Mouse (Mus musculus) CD8-positive naive resting alpha-beta T cell, adult 2 months (primary cell): Measurements from ENCODE around the gene Cdk18.

Experiments used
- DNase-seq, 2 experiments: peaks; one replicate each; pipeline ENCODE4 v3.0.0; 2022; ENCODE audit warnings: low read depth in 2 of 2, low spot score in 2 of 2

Gene Cdk18

GRCm38 (mm10) chr1:132150817-132151601 is 11.5 kb upstream of the Cdk18 start:
- DNase-seq, result no peak

DNA sequence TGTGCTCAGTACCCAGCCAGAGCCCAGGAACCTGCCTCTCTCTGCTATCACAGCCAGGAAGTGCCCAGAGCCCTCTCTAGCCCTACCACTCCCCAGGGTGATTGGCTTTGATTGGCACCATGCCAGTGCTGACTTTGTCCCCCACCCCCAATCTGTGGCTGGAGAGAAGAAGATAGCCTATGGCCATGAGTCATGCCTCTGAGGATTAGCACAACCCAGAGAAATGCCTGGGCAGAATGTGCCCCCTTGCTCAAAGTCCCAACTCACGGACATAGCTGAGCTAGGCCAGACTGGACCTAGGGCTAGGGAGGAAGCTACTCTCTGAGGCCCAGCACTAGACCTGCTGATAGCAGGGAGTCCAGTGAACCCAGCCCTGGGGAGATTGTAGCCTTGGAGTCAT is 10.7 kb upstream of the Cdk18 start:
- no peak for DNase-seq

DNA sequence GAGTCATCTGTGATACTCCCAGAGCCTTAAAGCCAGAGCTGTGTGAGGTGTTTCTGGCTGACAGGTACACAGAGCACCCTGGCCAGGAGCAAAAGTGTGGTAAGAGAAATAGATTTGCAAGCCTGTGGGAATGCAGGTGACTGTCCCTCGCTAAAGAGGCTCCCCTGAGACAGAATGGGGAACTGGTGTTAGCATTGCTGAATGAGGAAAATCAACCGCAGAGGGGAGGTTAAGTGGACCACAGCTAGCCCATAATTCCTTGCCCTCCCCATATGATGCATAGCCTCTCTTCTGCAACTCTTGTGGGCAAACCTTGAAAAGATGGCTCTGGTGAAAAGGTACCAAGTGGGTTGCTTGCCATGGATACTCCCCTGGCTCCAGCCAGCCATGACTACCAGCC is 9.9 kb upstream of the Cdk18 start:
- DNase-seq, result no peak

GRCm38 (mm10) chr1:132145973-132146685 is 6.6 kb upstream of the Cdk18 start:
- DNase-seq, result no peak

- DNase-seq, result no peak
Measured at GRCm38 (mm10) chr1:132144837-132145236, 5.4 kb upstream of the Cdk18 start.

GRCm38 (mm10) chr1:132144223-132144622 is 4.7 kb upstream of the Cdk18 start:
- DNase-seq, result no peak

- no peak for DNase-seq
Measured at GRCm38 (mm10) chr1:132143730-132144129, 4.2 kb upstream of the Cdk18 start.

DNA sequence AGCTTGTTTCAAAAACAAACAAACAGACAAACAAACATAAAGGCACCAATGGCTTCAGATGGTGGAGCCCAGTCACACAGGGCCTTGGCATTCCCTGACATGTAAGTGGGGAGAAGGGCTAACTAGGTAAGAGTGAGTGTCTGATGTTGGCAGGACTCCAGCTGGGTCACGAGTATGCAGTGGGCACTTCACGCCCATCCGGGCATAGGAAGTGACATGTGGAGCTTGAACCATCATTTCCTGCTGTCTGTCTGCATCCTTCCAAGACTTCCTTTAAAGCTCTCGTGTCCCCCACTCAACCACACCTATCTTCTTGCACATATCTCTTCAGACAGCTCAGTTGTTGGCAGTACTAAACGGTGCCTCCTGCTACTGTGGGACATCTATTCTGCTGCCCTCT is 3.6 kb upstream of the Cdk18 start:
- DNase-seq, result no peak

DNA sequence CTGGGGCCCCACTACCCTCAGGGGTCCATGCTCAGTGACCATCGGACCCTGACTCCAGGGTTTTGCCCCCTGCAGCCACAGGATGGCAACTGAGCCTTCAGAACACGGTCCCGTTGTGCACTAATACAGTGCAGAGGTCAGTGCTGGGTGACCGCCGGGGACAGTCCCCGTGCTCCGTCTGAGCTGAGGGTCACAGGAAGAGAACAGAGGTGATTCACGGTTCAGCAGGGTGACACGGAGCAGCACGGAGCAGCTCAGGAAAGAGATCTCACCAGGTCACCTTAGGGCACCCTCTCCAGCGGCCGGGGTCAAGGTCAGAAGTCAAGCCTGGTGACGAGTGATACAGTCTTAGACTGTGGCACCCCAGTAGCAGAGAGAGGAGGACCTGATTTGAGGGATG is 2.3 kb upstream of the Cdk18 start:
- DNase-seq, result no peak

- DNase-seq, result no peak
Measured at GRCm38 (mm10) chr1:132141166-132141565, 1.7 kb upstream of the Cdk18 start.

GRCm38 (mm10) chr1:132140574-132140973 is 1.1 kb upstream of the Cdk18 start:
- DNase-seq, result no peak

DNA sequence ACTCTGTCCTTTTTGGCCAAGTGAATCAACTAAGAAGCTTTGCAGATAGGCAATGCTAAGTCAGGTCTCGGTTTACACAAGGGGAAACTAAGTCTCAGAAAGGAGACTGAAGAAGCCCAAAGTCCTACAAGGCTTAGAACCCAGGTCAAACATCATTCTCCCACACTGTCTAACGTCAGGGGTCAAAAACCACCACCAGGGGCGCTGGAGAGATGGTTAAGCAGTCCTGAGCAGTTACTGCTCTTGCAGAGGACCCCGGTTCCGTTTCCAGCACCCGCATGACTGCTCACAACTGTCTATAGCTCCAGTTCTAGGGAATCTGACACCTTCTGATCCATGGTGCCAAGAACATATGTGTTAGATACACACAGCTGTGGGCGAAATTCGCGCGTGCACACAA is 687 bp upstream of the Cdk18 start:
- peak in 1 of 2 experiments; percentile 19 for DNase-seq

GRCm38 (mm10) chr1:132138576-132139415 is 688 bp downstream of the Cdk18 start:
- DNase-seq, result no peak

DNA sequence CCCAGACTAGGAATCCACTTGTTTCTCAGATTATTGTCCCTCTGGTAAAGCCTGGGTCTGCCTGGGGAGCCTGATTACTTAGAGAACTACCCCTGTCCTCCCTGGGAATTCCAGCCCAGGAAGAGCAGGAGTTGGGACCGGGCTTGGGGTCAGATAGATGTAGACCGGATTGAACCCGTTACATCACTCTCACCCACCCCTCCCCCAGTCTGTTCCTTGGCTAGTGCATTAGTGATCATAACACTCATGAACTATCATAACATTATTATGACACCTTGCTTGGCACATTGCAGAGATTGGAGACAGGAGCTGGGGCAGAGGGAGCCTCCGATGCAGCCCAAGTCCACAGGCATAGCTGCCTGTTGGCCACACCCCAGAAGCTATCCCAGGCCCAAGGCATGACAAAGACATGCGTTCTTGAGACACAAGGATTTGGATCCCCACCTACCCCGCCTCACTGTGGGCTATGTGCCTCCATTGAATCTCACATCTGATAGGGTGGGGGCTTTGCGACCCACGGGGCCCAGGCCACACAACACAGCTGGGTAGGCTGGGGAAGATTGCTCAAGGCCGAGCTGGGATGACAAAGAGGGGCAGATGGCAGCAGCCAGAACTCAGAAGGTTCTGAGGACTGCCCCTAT is 1.4 kb downstream of the Cdk18 start:
- no peak for DNase-seq

DNA sequence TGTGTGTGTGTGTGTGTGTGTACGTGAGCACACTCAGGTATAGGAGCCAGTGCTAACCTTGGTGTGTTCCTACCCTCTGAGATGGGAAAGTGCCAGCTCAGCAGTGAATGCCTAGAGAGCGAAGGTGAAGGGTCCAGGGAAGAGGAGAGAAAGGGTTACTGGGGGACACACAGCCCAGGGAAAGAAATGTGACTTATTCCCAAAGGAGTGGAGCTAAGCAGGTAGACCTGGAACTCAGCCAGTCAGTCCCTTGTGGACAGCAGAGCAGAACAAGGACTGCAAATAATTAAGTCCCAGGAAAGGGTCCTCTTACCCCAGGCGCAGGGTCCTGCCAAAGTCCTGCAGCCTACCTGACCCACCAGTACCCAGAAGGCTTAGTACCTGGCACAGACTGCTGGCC is 2.6 kb downstream of the Cdk18 start:
- no peak for DNase-seq

- no peak for DNase-seq
Measured at GRCm38 (mm10) chr1:132135631-132136030, 3.9 kb downstream of the Cdk18 start.

DNA sequence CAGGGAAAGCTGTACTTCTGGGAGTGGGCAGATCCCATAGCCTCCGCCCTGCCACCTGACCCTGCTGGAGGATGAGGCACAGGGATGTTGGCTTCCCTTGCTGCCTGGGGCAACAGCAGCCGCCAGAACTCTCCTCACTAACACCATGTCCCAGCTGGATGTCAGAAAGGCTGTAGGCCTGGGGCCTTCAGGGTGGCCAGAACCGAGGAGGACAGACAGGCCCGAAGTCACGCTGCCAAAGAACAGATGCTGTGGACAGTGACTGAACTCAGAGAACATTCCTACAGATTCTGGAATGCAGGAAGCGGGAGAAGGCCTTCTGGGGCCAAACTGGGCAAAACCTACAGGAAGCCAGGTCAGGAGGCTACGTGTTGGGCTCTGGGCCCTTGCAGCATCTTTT is 11.2 kb downstream of the Cdk18 start:
- no peak for DNase-seq

- DNase-seq, result no peak
Measured at GRCm38 (mm10) chr1:132125803-132126405, 13.6 kb downstream of the Cdk18 start.

GRCm38 (mm10) chr1:132125249-132125648 is 14.2 kb downstream of the Cdk18 start:
- no peak for DNase-seq

DNA sequence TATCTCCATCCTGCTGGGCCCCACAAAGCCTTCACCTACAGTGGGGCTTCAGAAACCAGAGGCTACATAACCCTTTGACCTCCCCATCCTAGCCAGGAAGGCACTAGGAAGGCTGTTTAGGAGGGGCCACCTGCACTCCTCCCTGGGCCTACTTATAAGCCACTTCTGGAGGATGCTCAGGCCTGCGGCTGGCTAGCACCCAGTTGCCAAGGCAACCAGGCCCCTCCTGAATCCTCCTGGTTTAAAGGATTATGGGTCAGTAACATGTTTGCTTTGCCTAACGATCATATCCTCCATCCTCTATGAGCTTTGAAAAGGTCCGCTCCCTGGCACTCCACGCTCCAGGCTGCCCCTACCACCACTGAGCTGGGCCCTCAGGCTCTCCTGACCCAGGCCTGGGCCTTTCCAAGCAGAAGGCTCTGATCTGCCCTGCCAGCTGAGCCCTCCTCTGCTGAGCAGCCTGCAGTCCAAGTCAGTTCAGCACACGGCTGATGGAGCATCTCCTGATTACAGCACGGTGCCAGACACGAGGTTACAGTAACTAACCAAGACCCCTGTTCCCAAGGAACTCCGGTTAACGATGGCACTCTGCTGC is 16.0 kb downstream of the Cdk18 start:
- DNase-seq, result no peak
